Mouse (Mus musculus): Measurements from ENCODE around the gene BC055324.
"Not testable (repeated sequence)": the region's sequence is repeated elsewhere in the genome, so short reads cannot be mapped to it uniquely, and the experiment has no call there.

BC055324 gene

DNA sequence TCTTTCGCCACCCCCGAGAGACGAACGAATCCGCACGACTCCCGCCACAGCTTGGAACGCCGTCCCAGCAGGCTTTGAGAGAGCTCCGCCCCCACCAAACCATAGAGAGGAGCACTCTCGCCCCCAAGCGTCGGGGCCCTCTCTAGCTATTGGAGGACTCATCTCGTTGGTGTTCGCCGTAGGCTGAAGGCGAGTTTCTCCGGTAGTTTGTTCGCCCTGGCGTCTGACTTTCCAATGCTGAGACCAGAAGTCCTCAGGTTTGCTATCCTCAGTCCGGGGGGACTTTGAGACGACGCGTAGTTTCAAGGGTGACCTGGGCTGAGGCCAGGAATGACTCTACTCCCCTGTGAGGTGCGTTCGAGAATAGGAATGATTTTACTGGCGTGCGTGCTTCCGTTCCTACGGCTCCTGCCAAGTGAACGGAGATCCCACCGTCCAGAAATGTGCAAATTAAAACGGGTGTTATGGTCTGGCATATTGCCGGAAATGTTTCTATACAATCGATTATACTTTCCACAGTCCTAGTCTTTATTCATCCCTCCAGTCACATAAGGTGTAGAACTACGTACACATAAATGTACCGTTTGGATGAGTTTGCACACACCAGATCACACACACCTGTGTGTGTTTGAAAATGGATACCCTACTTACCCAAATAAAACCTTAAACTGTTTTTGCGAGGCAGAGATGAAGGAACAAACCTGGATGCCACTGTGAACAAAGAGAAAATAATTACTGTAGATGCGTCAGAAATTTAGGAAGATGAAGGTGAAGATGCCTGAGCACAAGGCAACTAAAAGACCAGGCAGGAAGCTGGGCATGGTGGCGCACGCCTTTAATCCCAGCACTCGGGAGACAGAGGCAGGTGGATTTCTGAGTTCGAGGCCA lies at the start of gene BC055324, which contains the start of gene Mettl18:
Gene BC055324 (minus strand): TSS at position 76 of the 888 bp plus-strand sequence.
Gene Mettl18 (plus strand): TSS at position 169 of the 888 bp plus-strand sequence.
- peak; percentile 89 to 93 for DNase-seq (ENCODE audit: low read depth in 2 of 2, low spot score in 2 of 2)

DNA sequence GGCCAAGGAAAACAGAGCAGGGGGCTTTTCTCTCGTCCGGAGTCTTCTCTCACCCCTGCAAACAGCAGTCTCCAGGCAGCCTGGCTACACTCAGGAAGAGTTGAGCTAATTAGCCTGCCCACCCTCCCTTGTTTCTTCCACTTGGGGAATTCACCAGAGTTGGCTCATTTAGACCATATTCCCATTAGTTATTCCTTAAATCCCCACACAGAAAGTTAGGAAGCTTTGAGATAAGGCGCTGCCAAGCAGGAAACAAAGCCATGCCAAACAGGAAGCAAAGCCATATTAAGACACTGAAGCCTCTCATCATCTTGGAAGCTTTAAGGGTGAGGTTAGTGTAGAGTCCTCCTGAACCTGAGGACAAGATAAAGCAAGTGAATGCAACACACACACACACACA lies 49.0 kb upstream of the BC055324 start:
- DNase-seq (ENCODE audit: low read depth in 2 of 2, low spot score in 2 of 2), result no peak

DNA sequence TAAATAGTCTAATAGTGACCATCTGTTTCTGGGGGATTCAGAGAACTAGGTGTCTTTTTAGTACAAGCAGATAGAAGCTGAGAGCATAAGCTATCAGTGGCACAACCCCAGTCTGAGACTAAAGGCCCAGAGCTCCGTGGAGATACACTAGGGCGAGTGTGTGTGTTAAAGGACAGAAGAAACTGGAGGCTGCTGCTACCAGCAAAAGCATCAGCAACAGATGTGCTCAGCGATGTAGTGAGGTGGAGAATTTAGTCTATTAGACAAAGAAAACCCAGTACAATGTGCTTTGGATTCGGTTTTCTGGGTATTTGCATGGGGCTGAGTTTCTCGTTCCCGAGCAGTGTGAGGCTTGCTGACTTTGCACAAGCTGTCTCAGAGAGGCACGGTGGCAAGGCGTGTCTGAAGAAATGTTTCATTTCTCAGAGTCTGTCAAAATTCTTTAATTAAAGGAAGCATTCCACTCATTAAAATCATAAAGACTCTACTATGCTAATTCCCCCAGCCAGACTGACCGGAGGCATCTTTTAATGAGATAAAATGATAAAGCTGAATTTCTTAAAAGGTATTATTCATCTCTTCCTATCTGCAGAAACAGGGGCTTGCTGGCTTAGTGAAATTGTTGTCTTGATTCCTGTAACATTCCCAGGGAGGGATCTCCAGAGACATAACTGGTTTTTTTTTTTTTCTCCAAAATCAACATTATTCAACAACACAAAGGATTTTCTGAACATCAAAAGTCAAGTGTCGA lies 46.0 kb upstream of the BC055324 start:
- no peak for DNase-seq (ENCODE audit: low read depth in 2 of 2, low spot score in 2 of 2)

DNA sequence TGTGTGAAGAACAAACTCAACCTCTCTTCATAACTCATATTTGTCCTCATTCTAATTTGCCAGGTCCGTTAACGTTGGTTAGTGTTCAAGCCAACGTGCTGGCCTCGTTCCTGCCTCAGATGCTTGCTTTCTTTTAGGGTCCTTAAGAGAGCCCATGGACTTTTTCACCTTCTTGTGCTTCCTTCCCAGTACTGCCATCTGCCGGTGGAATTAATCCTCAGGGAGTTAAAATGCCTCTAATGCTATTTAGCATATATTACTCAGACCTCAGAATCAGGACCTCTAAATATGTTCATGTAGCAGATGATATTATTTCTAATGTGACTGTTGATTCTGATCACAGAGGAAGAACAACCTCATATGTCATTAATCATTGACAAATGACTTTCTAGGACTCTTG lies 32.8 kb upstream of the BC055324 start:
- peak in 1 of 2 experiments; percentile 37 for DNase-seq (ENCODE audit: low read depth in 2 of 2, low spot score in 2 of 2)

DNA sequence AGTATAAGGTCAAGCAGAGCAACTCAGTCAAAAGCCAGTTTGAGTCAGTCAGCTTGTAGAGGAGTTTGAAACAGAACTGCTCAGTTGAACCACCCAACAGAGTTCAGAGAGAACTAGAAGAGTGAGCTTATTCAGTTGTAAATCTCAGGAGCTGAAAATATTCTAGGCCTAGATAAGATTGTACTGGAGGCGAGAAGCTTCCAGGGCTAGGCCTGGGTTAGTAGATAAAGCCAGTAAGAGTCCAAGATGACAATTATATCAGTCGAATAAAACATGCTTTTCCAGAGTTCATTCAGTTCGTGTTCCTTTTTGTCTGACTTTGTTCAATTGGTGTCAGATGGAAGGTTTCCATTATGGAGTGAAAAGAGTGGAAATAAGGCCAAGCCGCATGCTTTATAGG lies 31.1 kb upstream of the BC055324 start:
- DNase-seq (ENCODE audit: low read depth in 2 of 2, low spot score in 2 of 2), result no peak

DNA sequence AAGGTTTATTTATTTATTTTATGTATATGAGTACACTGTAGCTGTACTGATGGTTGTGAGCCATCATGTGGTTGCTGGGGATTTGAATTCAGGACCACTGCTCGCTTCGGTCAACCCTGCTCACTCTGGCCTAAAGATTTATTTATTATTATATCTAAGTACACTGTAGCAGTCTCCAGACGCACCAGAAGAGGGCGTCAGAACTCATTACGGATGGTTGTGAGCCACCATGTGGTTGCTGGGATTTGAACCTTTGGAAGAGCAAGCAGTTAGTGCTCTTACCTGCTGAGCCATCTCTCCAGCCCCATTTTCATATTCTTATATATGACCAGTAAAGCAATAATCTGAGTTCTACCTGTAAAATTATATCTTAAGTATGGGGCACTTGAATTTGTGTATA lies 27.5 kb upstream of the BC055324 start:
- DNase-seq (ENCODE audit: low read depth in 2 of 2, low spot score in 2 of 2), result not testable (repeated sequence)

DNA sequence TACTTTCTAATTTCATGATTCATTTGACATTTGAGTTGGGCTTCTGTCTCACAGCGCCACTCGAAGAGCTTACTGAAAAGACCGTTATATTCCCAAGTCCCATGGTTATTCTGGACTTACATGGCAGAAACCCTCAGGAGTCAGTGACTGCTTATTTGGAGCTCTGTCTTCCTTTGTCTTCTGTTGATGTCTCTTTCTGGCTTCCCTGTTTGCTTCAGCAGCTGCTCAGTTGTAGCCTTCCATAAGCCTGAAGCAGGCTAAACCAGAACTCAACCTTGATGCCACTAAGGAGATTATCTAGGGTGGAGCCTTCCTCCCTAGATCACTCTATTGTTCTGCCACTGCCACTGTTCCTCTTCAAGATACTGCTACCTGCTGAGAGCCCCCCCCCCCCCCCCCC lies 26.1 kb upstream of the BC055324 start:
- not testable (repeated sequence) for DNase-seq (ENCODE audit: low read depth in 2 of 2, low spot score in 2 of 2)

DNA sequence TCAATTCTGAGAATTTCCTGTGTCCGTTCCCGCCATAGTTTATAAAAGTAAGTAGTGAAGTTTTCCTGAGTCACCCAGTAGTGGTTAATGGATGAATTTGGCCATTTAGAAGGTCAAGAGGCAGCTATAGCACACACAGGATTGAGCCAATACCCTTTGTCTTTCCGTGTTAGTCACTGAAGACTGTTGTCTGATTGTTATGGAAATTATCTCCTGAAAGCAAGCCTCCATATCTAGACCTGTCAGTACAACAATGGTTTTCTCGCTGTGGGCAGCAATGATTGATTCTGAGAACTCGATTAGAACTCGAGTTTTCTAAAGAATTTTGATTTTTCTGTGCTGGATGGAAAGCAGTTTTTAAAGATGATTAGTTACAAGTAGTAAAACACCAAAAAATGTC lies 25.2 kb upstream of the BC055324 start:
- no peak for DNase-seq (ENCODE audit: low read depth in 2 of 2, low spot score in 2 of 2)

DNA sequence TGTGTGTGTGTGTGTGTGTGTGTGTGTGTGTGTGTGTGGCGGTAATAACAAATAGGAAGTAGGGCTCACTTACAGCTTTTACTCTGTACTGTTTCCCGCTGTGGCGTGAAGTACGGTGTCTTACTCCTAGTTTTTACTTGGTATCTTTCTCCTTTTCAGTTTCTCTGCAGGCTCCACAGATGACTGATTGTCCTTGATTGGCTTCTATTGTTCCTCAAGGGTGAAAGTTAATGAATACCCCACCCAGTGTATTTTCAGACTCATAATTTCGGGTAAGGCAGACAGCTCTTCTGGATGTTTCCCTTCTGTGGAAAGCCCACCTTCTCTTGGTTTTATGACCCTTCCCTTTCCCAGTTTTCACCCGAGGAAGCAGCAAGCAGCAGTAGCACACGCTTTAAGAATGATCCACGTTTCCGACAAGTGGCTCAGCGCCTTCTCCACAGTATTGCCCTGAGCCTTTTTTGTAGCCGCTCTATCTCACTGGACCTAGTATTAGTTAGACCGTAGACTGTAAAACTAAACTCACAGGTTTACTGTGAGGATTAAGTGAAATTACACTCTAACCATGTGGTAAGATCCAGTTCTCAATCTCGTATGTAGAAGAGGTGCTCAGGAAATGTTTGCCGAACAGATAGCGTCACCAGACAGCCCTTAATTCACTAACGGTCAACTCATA lies 23.8 kb upstream of the BC055324 start:
- no peak for DNase-seq (ENCODE audit: low read depth in 2 of 2, low spot score in 2 of 2)

DNA sequence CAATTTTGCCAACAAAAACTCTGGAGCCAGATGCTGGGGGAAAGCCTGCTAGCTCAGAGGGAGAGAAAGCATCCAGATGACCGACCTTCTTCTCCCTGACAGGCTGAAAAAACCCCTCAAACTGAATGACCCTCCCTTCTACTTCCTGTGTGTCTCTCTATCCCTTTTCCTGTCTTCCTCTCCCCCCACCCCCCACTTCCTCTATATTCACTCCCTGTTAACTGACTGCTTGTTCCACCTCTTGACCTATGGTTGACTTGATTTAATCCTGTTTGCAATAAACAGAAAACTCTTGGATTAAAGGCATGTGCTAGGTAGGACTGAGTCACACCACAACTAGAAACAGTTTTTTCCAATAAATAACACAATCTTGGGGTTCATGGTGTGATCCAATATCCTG lies 20.0 kb upstream of the BC055324 start:
- DNase-seq (ENCODE audit: low read depth in 2 of 2, low spot score in 2 of 2), result no peak

DNA sequence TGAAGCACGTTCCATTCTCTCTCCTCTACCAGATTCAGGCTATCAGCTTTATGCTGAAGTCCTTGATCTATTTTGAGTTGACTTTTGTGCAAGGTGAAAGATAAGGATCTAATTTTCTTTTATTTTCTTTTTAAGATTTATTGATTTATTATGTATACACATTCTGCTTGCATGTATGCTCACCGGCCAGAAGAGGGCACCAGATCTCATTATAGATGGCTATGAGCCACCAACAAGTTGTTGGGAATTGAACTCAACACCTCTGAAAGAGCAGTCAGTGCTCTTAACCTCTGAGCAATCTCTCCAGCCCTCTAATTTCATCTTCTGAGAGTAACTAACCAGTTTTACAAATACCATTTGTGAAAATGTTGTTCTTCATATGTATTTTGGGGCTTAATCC lies 14.6 kb upstream of the BC055324 start:
- peak; percentile 44 to 58 for DNase-seq (ENCODE audit: low read depth in 2 of 2, low spot score in 2 of 2)

DNA sequence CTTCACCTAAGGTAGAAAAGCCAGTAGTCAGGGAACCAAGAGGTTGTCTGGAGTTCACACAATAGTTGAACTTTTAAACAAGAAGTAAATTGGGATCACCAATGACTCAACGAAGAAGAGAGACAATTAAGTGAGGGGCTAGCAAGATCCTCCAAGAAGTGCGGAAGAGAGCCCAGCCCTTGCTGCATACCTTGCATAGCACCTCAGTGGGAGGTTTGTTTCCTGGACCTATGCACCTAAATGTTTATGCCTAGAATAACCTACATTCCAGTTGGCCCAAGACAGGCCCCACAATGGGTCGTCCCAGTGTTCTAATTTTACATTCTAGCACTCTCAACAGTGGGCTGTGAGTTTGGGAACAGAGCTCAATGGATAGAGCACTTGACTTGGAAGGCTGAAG lies 9.7 kb upstream of the BC055324 start:
- no peak for DNase-seq (ENCODE audit: low read depth in 2 of 2, low spot score in 2 of 2)

DNA sequence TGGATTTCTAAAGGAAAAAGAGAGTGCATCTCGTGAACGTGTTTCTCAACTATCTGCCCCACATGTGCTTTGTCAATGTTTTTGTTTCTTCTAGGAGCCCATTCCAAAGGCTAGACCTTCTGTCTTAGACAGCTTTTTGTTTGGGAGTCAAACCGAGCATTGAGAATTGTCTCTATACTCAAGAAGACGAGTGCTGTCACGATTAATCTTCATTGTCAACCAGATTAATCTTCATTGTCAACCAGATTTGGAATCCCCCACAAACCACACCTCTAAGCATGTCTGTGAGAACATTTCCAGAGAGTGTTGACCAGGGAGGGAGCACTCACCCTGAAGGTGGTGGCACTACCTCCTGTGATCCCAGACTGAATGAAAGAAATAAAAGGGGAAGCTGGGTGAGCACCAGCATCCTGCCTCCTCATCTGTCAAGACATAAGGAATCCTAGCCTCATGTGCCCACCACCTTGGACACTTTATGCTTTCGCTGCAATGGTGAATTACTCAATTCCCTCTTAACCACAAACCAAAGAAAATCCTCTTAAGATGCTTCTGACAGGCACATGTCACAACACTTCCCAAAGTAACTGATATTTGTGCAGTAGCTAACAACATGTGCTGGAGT lies 7.3 kb upstream of the BC055324 start:
- DNase-seq (ENCODE audit: low read depth in 2 of 2, low spot score in 2 of 2), result no peak

DNA sequence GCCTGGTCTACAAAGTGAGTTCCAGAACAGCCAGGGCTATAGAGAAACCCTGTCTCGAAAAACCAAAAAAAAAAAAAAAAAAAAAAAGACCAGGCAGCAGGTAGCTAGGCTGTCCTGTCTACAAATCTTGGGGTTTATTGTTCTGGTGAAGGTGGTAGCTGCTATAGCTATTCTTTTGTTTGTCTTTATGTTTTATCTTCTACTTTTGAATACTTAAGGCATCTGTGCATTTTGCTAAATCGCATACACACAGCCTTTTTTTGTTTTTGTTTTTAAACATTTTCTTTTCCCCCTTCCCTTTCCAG lies 965 bp upstream of the BC055324 start:
- DNase-seq (ENCODE audit: low read depth in 2 of 2, low spot score in 2 of 2), result no peak

DNA sequence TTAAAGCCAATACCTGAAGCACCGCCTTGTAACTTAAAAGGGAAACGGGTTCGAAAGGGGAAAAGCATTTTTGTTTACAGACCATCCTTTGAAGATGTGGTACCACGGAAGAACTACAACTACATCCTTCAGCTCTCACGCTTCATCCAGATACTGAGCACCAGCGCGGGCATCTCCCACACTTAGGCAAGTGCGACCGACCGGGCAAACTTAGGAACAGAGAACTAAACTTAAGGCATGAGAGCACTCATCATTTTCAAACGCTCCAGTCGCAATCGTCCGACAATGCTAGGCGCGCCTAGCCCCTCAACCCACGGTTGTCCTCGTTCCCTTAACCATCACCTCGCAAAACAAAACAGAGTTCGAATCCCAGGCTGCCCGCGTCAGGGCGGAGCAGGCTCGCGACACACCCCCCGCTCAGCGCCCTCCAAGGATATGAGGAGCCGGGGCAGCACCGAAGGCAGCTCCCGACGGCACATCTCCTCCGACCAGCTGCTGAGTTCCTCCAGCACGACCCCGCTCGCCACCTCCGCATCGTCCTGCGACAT lies 349 bp downstream of the BC055324 start:
- DNase-seq (ENCODE audit: low read depth in 2 of 2, low spot score in 2 of 2), result no peak

DNA sequence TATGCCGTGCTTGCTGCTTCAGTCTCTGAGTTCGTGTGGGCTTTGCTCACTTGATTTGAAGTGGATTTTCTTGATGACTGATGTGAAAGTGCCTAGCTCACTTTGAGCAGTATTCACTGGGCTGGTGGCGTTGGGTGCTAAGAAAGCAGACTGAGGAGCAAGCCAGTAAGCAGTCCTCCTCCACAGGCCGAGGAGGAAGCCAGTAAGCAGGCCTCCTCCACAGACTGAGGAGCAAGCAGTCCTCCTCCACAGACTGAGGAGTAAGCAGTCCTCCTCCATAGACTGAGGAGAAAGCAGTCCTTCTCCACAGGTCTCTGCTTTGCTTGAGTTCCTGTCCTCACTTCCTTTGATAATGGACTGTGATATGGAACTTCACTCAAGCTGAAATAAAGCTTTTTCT lies 2.2 kb downstream of the BC055324 start:
- DNase-seq (ENCODE audit: low read depth in 2 of 2, low spot score in 2 of 2), result no peak

DNA sequence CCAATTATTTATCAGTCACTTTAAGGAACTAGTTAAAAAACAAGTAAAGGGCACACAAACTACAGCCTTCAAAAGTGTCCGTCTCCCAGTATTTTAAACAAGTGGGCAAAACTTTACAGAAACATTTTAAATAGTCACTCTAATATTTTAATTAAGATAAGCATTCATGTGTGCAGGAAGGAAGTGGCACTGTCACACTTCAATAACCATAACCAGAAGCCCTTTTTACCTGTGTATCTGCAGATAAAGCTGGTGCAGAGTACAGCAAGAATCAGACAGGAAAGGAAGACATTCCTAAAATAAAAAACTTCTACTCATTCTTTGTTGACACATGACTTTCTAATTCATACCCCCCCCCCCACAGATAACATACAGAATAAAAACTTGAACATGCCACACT lies 18.1 kb downstream of the BC055324 start:
- no peak for DNase-seq (ENCODE audit: low read depth in 2 of 2, low spot score in 2 of 2)

DNA sequence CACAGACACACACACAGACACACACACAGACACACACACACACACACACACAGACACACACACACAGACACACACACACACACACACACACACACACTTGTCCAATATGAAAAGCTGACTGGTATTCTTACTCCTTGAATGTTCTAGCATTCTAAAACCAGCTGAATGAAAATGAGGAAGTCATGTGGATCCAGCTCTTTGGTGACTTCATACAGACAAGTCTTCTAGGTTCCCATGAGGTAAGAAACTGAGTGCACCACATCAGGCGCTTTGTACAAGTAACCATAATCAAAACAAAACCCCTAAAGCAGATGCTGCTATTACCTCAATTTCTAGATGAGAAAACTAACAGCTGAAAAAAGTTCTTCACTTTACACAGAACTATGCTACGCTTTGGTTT lies 19.5 kb downstream of the BC055324 start:
- DNase-seq (ENCODE audit: low read depth in 2 of 2, low spot score in 2 of 2), result no peak

DNA sequence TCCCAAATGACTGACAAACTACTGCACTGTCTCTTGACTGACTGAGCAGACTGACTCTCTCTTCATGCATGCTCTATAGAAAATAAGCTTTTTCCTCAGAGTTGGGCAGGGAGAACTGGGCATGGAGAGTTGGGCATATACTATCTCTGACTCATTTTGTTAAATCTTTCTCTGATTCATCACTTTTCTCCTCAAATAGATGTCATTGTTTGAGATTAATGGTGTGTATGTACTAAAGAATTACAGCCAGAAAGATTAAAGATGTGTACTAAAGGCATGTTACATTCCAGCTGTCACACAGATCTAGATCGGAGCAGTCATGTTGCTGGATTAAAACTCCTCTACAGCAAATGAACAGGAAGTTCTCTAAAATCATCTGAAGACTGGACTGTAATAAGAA lies 20.1 kb downstream of the BC055324 start:
- DNase-seq (ENCODE audit: low read depth in 2 of 2, low spot score in 2 of 2), result no peak

DNA sequence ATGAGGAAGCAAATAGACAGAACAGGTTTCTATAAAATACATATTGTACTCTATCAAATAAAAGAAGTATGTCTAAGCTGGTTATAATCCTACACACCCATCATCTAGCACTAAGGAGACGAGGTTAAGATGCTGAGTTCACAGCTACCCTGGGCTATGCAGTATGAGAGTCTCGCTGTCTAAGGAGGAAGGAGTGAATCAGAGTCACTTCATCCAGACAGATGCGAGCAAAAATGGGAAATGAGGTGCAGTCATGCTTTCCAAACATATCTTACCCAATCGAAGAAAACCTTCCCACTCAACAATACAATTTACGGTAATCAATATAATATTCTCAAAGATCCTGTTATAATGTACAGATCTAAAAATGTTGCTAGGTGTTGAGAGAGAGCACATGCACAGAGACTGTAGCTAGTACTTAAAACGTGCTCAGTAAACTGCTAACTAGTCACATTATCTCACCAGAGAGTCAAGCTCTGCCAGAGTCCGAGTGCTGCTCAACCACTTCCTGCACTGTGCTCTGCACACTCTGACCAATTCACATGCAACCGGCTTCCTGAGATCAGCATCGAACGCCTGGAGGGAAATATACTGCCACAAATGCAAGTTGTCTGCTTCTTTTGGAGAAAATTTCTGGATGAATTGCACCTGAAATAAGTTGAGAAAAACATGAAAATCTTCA lies 30.4 kb downstream of the BC055324 start:
- no peak for DNase-seq (ENCODE audit: low read depth in 2 of 2, low spot score in 2 of 2)

DNA sequence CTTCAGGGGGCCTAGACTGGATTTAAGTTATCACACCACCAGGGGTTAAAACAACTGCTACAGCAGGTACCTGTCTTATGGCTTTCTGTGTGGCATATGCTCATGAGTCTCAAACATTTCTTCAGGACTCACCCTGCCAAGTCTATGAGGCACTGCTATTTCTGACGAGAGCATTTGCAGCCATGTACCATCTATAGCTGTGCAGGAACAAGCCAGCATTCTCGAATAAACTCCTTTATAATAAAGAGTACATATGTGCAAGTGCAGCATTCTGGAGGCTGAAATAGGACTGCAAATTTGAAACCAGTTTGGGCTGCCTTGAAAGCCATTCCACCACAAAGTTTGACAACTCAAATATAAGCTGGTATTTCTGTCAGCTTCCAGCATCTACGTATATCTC lies 36.6 kb downstream of the BC055324 start:
- no peak for DNase-seq (ENCODE audit: low read depth in 2 of 2, low spot score in 2 of 2)
